Mouse (Mus musculus) cerebellum, adult 18-20 months (tissue): ENCODE results near the gene Hist3h2a.

Experiments
- DNase-seq, 2 experiments: peaks; one replicate each; pipeline ENCODE4 v3.0.0; 2021

Hist3h2a gene

DNA sequence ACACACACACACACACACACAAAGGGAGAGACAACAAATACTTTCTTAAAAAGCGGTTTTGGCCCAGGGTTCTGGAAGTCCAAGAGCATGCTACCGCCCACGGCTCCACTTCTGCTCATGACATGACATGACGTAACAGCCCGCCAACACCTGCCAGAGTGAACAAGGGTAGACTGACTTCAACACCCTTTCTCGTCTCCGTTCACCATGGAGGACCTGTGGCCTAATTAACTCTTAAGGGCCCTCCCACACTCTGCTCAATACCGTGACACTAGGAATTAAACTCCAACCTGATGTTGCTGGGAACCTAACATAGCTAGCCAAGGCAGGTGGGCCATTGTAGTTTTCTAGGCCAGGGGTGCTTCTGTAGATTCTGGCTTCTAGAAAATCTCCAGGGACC lies 14.5 kb downstream of the Hist3h2a start:
- DNase-seq: no peak

DNA sequence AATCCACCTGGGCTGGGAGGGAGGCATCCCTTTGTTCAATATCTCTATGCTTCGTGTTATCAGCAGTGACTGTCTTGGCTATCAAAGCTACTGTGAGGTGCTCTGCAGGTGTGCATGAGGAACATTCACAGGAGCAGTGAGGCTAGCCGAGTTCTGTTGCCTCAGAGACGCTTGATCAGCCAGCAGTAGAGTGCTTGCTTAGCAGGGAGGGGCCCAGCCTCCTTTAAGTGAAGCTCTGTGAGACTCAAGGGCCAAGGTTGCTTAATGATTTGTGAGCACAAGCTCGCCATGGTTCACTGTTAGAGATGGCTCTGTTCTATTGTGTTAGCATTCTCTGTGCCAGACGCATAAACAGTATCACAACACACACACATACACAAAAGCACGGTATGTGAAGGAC lies 15.2 kb downstream of the Hist3h2a start:
- no peak for DNase-seq

DNA sequence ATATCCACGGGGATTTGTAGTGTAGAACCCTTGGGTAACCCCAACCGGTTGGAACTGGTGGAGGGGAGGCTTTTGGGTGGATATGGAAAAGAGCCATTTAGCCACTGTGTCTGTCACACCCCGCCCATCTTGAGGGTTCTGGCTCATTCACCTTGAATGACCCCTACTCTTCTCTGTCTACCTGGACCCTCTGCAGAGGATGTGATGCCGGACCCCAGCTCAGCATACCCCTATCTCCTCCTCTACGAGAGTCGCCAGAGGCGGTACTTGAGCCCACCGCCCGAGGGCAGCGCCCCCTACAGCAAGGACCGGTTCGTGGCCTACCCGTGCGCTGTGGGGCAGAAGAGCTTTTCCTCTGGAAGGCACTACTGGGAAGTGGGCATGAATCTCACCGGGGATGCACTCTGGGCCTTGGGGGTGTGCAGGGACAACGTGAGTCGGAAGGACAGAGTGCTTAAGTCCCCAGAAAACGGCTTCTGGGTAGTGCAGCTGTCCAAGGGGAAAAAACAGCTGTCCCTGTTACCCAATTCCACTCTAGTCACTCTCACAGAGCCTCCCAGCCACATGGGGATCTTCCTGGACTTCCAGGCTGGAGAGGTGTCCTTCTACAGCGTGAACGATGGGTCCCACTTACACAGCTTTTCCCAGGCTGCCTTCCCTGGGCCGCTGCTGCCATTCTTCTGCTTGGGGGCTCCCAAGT lies 16.5 kb downstream of the Hist3h2a start:
- DNase-seq: no peak

DNA sequence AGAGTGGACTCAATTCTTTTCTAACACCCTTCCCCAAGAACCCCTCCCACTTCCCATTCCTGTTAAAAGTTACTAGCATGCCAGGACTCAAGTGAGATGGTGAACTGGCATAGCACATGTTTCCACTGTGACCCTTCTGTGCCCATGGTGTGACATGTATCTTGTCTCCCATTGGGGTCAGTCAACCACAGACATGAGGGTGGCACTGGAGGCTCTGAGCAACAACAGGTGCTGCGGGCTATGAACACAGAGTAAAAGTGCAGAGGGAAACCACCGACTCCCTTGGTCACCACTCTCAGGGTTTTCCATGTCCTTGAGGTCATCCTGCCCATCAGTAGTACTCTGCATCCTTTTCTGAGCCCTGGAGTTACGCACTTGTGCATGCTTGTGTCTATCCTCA lies 17.3 kb downstream of the Hist3h2a start:
- DNase-seq: no peak

DNA sequence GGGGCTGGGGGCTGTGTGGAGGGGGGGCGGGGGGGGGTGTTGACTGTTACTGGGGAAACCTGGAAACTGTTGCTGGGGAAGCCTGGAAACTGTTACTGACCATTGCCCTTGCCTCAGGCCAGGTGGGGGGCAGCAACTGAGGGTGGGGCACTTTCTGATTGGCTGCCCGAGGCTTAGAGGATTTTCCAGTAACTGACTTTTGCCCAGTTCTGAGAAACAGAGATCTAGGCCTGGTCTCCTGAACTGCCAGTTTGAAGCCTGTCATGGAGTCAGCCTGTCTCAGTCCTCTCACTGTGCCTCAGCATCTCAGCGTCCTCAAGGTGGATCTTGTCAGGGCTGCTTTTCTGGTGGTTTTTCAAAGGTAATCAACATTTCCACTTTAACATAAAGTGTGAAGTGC lies 19.9 kb downstream of the Hist3h2a start:
- no peak for DNase-seq

DNA sequence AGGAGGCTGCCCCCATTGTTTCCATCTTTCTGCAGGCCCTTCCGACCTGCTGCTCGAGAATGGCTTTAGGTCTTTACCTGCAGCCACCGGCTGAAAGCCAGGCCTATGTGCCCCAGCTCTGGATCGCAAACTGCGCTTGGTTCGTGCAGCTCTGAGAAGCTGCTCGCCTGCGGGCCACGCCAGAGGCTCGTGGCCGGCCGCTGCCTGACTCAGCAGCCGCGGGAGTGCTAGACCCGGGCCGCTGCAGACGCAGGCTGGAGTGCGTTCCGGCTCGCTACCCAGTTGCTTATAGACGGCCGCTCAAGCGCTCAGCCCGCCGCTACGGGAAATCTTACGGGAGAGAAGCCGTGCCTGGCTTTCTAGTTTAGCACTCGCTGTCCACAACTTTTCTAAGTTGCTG lies 22.7 kb downstream of the Hist3h2a start:
- peak in 1 of 2 experiments; percentile 39 for DNase-seq

DNA sequence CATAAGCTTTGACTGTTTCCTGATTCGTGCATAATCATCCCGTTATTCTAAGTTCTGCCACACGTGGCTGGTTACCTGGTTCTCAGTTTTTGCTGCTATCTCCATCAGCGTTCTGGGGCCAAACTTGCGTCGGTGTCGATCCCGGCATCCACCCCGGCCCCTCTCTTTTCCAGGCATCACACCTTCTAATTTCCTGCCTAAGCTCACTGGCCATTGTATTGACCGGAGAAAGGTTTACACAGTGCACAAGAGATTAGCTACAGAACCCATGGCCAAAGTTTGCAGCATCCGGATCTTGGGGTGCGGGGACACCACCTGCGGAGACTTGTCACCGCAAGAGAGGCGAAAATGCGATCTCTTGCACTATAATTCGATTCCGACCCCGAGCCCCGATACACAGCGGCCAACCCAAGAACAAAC lies 23.1 kb downstream of the Hist3h2a start:
- DNase-seq: peak in 1 of 2 experiments; percentile 25

DNA sequence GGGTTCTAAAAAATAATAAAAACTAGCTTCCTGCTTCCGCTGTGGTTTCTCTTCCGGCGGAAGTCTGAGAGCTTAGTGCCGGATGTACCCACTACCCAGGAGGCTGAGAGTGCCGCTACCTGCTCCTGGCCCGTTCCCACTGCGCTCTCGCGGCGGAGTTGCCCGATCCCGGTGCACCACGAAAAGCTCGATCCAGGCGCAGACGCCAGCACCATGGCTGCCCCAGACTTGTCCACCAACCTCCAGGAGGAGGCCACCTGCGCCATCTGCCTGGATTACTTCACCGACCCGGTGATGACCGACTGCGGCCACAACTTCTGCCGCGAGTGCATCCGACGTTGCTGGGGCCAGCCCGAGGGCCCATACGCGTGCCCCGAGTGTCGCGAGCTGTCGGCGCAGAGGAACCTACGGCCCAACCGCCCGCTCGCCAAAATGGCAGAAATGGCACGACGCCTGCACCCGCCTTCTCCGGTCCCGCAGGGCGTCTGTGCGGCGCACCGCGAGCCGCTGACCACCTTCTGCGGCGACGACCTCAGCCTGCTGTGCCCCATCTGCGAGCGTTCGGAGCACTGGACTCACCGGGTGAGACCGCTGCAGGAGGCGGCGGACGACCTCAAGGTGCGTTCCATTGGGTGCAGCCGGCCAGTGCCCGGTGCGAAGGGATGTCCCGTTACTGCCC lies 23.7 kb downstream of the Hist3h2a start, which contains the start of gene Trim11:
Trim11 (plus strand) TSS at position 67 of the 679 bp plus-strand sequence.
- DNase-seq: peak; percentile 69 to 72

DNA sequence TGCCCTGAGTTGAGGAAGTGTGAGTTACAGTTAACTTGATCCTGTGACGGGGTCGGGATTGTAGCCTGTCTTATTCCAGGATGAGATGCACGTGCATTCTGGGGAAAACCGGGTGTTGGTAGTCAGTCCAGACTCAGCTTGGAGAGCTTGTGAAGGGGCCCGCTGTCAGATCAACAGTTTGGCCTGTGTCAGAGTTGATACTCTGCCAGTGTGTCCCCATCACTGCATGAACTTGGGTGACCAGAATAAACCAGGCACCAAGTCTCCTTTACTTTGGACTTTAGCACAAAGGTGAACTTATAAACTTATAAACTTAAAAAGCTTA lies 24.2 kb downstream of the Hist3h2a start:
- DNase-seq: no peak

DNA sequence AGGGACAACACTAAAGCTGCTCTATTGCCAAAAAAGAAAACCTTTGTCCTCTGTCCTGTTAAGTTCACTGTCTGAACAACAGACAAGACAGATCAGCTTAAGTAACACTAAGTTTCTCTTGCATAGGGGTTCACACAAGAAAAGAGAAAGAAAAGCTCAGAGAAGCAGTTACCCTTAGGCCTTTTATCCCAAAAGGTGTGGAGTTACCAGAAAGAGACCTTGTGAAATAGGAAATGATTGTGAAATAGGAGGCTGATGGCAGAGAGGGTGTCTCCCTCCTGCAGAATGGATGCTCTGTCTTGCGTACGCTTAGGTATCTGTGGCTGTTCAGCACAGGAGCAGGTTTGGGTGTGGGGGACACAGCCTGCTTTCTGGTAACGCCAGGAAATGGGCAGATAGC lies 24.7 kb downstream of the Hist3h2a start:
- DNase-seq: no peak

DNA sequence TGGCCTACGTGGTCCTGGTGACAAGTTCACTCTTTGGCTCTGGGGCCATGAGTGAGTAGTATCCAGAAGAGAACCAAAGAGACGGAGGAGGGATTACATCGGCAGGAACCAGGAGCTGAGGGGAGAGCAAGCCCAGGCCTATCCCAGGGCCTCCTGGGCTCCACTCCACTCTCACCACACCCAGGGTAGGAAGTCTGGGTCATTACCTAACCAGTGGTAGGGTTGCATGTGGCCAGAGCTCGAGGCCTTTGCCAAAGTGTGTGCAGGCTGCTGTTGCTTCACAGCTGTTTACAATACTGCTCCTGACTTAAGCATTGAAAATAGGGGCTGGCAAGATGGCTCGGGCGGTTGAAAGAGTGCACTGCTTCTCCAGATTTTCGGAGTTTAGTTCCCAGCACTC lies 25.2 kb downstream of the Hist3h2a start:
- no peak for DNase-seq

DNA sequence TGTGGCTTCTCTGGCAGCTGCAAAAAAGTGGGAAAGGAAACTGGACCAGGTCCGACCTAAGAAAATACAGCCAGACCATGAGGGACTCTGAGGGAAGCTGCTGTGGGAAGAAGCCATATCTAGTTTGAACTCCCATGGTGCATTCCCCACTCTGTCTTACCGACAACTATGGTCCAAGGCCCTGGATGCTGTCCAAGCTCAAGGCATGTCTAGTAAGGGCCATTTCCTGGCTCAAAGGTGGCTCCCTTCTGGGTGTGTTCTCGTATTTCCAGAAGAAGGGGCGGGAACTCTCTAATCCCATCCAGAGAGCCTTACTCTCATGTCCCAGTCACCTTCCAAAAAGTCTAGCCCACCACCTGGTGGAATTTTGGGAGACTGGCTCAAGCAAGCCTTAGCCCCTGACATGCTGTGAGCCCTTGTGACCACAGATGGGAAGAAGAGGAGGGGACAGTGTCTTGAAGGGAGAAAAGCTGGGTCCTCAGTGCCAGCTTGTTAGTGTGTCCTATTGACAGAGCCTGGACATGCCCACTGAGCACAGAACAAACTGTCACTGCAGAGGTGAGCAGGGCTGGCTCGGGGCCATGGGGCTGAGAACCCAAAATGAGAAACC lies 26.0 kb downstream of the Hist3h2a start:
- no peak for DNase-seq

DNA sequence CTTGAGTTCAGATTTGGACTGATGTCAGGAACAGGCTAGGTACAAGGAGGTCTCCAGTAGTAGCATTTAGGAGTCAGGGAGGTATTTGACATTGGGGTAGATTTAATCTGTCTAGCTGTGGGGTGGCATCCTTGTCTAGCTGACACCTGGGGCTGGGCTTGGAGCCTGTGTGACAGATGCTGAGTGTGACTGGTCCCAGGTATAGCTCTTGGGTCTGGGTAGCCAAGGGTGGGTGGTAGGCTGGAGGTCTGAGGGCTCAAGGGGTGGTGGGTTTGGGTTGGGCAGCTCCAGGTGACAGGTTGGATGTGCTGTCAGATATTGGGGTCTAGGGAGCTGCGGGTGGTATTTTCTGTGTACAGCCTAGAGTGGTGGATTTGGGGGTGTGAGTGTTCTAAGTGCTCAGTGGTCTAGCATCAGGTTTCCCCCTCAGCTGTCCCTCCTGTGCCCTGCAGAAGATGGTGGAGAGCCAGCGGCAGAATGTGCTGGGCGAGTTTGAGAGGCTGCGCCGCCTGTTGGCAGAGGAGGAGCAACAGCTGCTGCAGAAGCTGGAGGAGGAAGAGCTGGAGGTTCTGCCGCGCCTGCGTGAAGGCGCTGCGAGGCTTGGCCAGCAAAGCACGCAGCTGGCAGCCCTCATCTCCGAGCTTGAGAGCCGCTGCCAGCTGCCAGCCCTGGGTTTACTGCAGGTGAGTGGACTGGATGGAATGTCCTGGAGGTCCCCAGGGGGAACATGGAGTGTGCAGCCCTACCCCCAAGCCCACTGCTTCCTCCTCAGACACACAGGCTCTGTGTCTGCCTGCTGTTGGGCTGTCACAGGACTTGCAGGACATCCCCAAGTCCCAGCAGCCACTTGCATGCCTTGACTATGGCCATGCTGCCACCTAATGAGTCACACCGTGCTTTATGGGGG lies 27.3 kb downstream of the Hist3h2a start:
- DNase-seq: peak; percentile 33 to 38

DNA sequence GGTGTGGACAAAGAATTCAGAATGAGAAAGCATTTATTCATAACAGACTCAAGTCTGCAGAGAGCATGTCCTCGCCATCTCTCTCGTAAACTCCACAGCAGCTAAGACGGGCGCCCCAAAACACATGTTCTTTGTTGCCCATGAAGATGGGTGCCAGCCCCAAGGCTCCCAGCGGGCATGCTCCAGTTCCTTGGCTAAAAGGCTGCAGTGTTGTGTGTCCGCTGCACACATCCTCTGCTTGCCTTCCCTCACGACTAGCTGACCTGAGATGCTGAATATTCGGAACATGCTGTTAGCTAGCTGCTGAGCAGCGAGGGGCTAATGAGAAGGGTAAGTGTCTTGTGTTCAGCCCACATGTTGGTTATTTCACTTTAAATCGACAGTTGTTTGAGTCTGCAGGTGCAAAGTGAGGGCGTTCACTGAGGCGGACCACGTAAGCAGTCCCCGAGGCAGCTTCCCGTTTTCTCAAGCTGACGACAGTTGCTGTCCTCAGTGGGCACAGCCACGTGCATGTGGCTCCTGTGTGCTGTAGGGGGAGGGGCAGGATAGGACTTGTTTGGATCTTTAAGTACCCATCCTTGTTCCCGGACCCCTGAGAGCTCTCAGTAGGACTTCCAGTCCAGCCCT lies 28.1 kb downstream of the Hist3h2a start:
- DNase-seq: no peak

DNA sequence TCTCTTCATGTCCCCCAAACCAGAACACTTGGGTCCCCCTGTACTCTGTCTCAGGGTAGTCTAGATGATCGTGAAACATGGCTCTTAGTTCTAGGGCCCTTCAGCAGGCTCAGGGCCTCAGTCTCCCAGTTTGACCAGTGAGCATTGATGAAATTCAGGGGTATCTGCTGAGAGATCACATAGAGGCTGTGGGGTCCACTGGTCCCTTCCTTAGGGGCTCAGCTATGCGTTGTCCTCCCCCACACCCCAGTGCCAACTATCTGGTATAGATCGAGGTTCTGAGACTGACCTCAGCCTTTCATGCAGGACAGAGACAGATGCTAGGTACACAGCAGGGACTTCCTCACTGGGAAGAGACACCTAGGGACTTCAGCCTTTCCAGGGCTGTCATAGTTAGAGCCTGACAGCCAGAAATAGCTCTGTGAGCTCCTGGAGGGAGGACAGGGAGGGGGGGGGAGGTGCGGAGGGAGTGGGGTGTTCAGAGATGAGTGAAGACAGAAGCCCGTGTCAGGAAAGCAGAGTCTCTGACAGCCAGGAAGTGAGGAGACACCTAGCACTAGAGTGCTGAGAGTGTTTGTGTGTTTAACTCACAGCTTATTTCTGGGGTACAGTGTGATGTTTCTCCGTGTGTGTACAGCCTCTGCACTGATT lies 29.3 kb downstream of the Hist3h2a start:
- no peak for DNase-seq

DNA sequence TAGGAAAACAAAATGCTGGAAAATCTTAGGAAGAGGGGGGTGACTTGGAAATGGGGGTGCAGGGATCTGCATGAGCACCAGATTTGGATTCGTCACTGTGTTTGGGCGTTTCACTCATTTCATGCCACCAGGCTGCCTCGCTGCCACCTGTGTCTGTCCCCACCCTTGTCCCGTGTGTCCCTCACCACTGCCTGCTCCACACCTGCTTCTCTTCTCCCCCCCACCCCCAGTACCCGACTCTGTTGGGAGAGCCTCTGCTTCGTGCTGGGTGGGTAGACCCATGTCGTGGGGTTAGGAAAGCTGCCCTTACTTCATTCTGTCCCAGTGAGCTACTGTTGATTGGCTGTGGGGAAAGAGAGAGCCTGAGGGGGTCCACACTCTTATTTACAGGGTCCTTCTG lies 30.2 kb downstream of the Hist3h2a start:
- no peak for DNase-seq

DNA sequence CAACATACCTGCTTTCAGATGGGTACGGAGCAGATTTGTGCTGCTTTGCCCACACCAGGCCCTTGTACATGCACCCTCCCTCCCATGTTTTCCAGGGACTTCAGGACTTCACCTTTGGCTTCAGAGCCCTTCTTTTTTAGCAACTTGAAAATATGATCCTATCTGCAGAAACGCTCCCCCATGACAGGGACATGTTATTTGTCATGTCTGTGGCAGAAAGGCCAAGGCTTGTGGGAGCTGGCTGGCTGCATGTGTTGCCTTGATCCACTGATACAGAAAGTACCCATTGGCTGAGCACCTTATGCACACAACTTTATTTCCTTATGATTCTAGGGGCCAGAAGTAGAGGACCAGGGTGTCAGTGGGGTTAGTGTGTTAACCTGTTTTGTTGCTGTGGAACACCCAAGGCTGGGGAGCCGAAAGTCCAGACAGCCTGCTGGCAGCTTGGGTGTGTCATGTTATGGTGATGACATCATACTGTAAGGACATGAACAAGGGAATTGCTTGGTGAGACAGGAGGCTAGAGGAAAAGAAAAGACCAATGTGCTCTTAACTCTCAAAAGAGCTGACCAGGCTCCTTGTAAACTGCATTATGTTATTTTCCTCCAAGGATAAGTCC lies 30.9 kb downstream of the Hist3h2a start:
- no peak for DNase-seq

DNA sequence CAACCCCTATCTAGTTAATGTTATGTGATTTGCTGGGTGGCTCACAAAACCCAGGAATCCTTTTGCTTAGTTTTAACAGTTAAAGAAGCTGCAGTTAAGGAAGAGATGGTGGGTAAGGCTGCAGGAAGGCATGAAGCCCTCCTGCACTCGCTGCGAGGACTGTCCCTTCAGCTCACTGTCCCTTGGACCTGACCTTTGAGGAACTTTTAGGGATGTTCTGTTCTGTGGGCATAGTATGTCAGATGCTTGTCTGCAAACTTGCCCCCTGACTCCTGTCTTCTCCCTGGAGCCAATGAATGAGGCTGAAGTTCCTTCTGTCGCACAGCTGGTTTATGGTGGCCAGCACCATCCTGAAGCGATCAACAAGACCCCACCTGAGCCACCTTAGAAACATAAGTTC lies 34.7 kb downstream of the Hist3h2a start:
- no peak for DNase-seq

DNA sequence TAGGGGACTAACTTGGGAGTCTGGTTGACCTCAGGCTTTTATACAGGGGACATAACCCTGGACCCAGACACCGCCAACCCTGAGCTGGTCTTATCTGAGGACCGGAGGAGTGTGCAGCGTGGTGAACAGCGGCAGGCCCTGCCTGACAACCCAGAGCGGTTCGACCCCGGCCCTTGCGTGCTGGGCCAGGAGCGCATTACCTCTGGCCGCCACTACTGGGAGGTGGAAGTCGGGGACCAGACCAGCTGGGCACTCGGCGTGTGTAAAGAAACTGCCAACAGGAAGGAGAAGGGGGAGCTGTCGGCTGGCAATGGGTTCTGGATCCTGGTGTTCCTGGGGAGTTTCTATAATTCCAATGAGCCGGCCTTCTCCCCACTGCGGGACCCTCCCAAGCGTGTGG lies 35.7 kb downstream of the Hist3h2a start:
- no peak for DNase-seq

DNA sequence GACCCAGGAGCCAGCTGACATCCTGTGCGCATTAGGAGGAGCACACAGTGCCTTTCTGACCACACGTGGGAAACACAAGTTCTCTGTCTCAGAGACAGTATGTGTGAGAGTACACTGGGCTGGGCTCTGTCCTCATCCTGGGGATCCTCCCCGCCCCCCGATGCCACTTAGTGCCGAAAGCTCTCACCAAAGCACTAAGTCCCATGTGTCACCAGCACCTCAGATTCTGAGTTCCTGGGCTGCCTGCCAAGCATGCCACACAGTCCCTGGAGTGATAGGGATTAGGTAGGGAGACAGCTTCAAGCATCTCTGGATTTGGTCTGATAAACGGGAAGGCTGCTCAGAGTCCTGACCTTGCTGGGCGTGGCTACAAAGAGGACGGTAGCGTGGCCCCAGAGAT lies 36.3 kb downstream of the Hist3h2a start:
- no peak for DNase-seq

DNA sequence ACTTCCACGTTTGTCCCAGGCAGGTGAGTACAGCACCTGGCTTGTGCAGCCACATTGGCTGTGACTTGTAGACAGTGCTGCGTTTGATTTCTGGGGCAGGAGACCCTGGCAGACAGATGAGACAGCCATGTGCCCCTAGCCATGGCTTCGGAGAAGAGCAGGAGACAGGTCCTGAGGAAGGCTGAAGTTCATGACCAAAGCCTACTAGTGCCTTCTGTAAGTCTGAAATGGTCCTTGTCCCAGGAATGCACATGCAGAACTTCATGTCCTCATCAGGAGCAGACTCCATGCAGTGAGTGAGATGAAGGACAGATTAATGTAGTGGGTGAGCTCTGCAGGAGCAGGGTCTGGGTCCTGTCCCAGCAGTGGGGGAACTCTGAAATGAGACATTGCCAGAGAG lies 37.4 kb downstream of the Hist3h2a start:
- DNase-seq: no peak
